Mouse (Mus musculus) lung, postnatal 0 days (tissue): ENCODE measurements at regions not wholly inside any gene's neighbourhood (a gene's known extent, or its start where the extent isn't known, plus 50 kb on each side); places are given as distances from the start of the nearest gene placed in this dataset.

Experiments
- ATAC-seq: fragments of 200-750 bp; cut with Nextera tagmentation; 2 replicates; pipeline ENCODE4 v1.8.0; 2017; ENCODE audit warnings: moderate library complexity
- DNase-seq: peaks from one replicate; pipeline ENCODE4 v3.0.0-alpha.2; 2016; ENCODE audit warnings: low spot score
- H3K27ac ChIP-seq: fragments of 300-500 bp; sonication (generic); 2 replicates; pipeline ENCODE4 v1.5.1; 2014; ENCODE audit warnings: antibody characterized with exemption, mild to moderate bottlenecking, low read length, mixed read lengths
- H3K27me3 ChIP-seq: fragments of 300-500 bp; sonication (generic); replicated peaks from 2 replicates; pipeline ENCODE4 v1.6.1; 2014; ENCODE audit warnings: low read length, mixed read lengths; ENCODE audit not compliant: insufficient read depth
- H3K36me3 ChIP-seq: fragments of 300-500 bp; sonication (generic); 2 replicates; pipeline ENCODE4 v1.6.1; 2014; ENCODE audit warnings: low read length, mixed read lengths; ENCODE audit not compliant: insufficient read depth
- H3K4me1 ChIP-seq: fragments of 300-500 bp; sonication (generic); 2 replicates; pipeline ENCODE4 v1.6.1; 2014; ENCODE audit warnings: antibody characterized with exemption, low read depth, low read length, mixed read lengths; ENCODE audit not compliant: insufficient read depth
- H3K4me2 ChIP-seq: fragments of 300-500 bp; sonication (generic); replicated peaks from 2 replicates; pipeline ENCODE4 v1.6.1; 2014; ENCODE audit warnings: low read depth, mild to moderate bottlenecking, low read length, moderate library complexity, mixed read lengths
- H3K4me3 ChIP-seq: fragments of 300-500 bp; sonication (generic); 2 replicates; pipeline ENCODE4 v1.5.1; 2014; ENCODE audit warnings: low read depth, low read length
- H3K9ac ChIP-seq: fragments of 300-500 bp; sonication (generic); replicated peaks from 2 replicates; pipeline ENCODE4 v1.6.1; 2014; ENCODE audit warnings: low read depth, mild to moderate bottlenecking
- H3K9me3 ChIP-seq: fragments of 300-500 bp; sonication (generic); 2 replicates; pipeline ENCODE4 v1.6.1; 2016; ENCODE audit warnings: low read length, mixed read lengths
- CTCF ChIP-seq: IDR thresholded peaks from 2 replicates; pipeline ENCODE4 v1.5.1; 2016; ENCODE audit warnings: antibody characterized with exemption, mild to moderate bottlenecking
- EP300 ChIP-seq: IDR thresholded peaks from 2 replicates; pipeline ENCODE4 v1.6.1; 2016; ENCODE audit warnings: antibody characterized with exemption, mild to moderate bottlenecking, control low read depth
- WGBS: fragments of 180-500 bp; shearing (Covaris S2); extraction: QIAGEN DNeasy Blood & Tissue Kit; methylation state at CpG from one replicate; pipeline ENCODE4 v1.1.7; 2014; 5-methylcytosine and 5-hydroxymethylcytosine counted together

- Histone ChIP-seq H3K27me3 (no peaks in the 10 kb centered on the region; the same call in 1 of the 2 replicates), H3K4me2 (no peak overlapping the region)
- 88% methylated on average over 6 of the region's 6 CpGs for WGBS
Measured at GRCm38 (mm10) chr4:142470784-142471183, 231.6 kb upstream of the Kazn start.

GRCm38 (mm10) chr4:142467920-142468319 is 228.7 kb upstream of the Kazn start:
- Histone ChIP-seq H3K27me3 (no peaks in the 10 kb centered on the region), H3K4me2 (no peak overlapping the region), H3K9me3 (no peaks in the 10 kb centered on the region), H3K4me3 (no peak overlapping the region), H3K4me1 (no peaks in the 10 kb centered on the region), H3K36me3 (no peaks in the 10 kb centered on the region), H3K9ac (no peak overlapping the region), H3K27ac (no peak overlapping the region)
- TF ChIP-seq CTCF (no peak), EP300 (no peak)
- ATAC-seq (no peak), DNase-seq (no peak)
- WGBS = 65% methylated on average over 6 of the region's 6 CpGs

More at GRCm38 (mm10) chr4:142470784-142471183, 231.6 kb upstream of the Kazn start:
- H3K4me3 ChIP-seq = no peak overlapping the region
- H3K36me3 ChIP-seq = no peaks in the 10 kb centered on the region
- no peak overlapping the region for H3K9ac ChIP-seq
- H3K4me1 ChIP-seq = no peaks in the 10 kb centered on the region
- DNase-seq (no peak), ATAC-seq (no peak)
- H3K9me3 ChIP-seq = no peaks in the 10 kb centered on the region
- H3K27ac ChIP-seq = no peak overlapping the region
- TF ChIP-seq EP300 (no peak), CTCF (no peak)

GRCm38 (mm10) chr4:142465226-142465625 is 226.0 kb upstream of the Kazn start:
- H3K36me3 ChIP-seq = no peaks in the 10 kb centered on the region
- H3K27me3 ChIP-seq = no peaks in the 10 kb centered on the region
- H3K4me1 ChIP-seq = no peaks in the 10 kb centered on the region
- 78% methylated on average over 4 of the region's 4 CpGs for WGBS
- no peak overlapping the region for H3K9ac ChIP-seq
- H3K4me2 ChIP-seq = no peak overlapping the region
- ATAC-seq (no peak), DNase-seq (no peak)
- H3K9me3 ChIP-seq = no peaks in the 10 kb centered on the region
- H3K27ac ChIP-seq = no peak overlapping the region
- H3K4me3 ChIP-seq = no peak overlapping the region
- TF ChIP-seq EP300 (no peak), CTCF (no peak)

- H3K27ac ChIP-seq = no peak overlapping the region
- ATAC-seq = no peak
- no peaks in the 10 kb centered on the region for H3K4me1 ChIP-seq
- no peak overlapping the region for H3K4me2 ChIP-seq
- DNase-seq = no peak
- H3K9ac ChIP-seq = no peak overlapping the region
- WGBS = 89% methylated on average over 6 of the region's 6 CpGs
- no peaks in the 10 kb centered on the region for H3K9me3 ChIP-seq
- TF ChIP-seq CTCF = no peak
- TF ChIP-seq EP300 = no peak
- no peaks in the 10 kb centered on the region for H3K27me3 ChIP-seq
- no peaks in the 10 kb centered on the region for H3K36me3 ChIP-seq
- H3K4me3 ChIP-seq = no peak overlapping the region
Measured at GRCm38 (mm10) chr4:142464066-142464465, 224.9 kb upstream of the Kazn start.

GRCm38 (mm10) chr4:142460468-142461086 is 221.4 kb upstream of the Kazn start:
- ATAC-seq (no peak), DNase-seq (no peak)
- Histone ChIP-seq H3K4me2 (no peak overlapping the region), H3K4me1 (no peaks in the 10 kb centered on the region), H3K9me3 (no peaks in the 10 kb centered on the region), H3K4me3 (no peak overlapping the region), H3K27me3 (no peaks in the 10 kb centered on the region), H3K36me3 (no peaks in the 10 kb centered on the region), H3K9ac (no peak overlapping the region), H3K27ac (no peak overlapping the region)
- TF ChIP-seq EP300 (no peak), CTCF (no peak)
- 86% methylated on average over 13 of the region's 13 CpGs for WGBS

- WGBS = 45% methylated on average over 11 of the region's 11 CpGs
- no peak for ATAC-seq
Measured at GRCm38 (mm10) chr4:142452614-142453013, 213.4 kb upstream of the Kazn start.

GRCm38 (mm10) chr4:142450884-142451283 is 211.7 kb upstream of the Kazn start:
- DNase-seq = no peak
- Histone ChIP-seq H3K36me3 (no peaks in the 10 kb centered on the region), H3K4me3 (no peak overlapping the region), H3K4me1 (no peaks in the 10 kb centered on the region), H3K27ac (no peak overlapping the region), H3K27me3 (no peaks in the 10 kb centered on the region), H3K9me3 (no peaks in the 10 kb centered on the region), H3K9ac (no peak overlapping the region), H3K4me2 (no peak overlapping the region)
- ATAC-seq = no peak
- WGBS = 75% methylated on average over 3 of the region's 3 CpGs
- TF ChIP-seq CTCF = no peak
- no peak for TF ChIP-seq EP300

More at GRCm38 (mm10) chr4:142452614-142453013, 213.4 kb upstream of the Kazn start:
- no peak overlapping the region for H3K4me3 ChIP-seq
- H3K27me3 ChIP-seq = no peaks in the 10 kb centered on the region
- no peak overlapping the region for H3K9ac ChIP-seq
- no peaks in the 10 kb centered on the region for H3K4me1 ChIP-seq
- H3K4me2 ChIP-seq = no peak overlapping the region
- no peak for DNase-seq
- no peak for TF ChIP-seq EP300
- no peak for TF ChIP-seq CTCF
- no peaks in the 10 kb centered on the region for H3K9me3 ChIP-seq
- H3K36me3 ChIP-seq = no peaks in the 10 kb centered on the region
- H3K27ac ChIP-seq = no peak overlapping the region
